Mouse (Mus musculus): ENCODE results near the gene Cpsf6.

DNA sequence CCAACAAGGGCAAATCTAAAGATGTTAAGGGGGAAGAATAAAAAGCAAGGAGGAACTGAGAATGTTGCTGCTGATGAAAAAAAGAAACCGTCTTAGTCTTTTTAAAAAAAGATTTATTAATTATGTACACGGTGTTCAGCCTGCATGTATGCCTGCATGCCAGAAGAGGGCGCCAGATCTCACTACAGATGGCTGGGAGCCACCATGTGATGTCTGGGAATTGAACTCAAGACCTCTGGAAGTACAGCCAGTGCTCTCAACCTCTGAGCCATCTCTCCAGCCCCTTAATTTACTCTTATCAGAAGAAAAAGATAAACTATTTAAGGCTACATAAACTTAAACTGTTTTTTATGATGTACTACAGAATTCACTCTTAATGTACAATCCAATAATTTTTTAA is 16.7 kb downstream of the Cpsf6 start:
- TF ChIP-seq GATA1 (IDR thresholded peaks at IDR 0.05; ENCODE audit: low read length) (no peak), TAL1 (IDR thresholded peaks at IDR 0.05; ENCODE audit: low read length) (no peak)
